Mouse (Mus musculus) cerebellum, postnatal 4 days (tissue): ENCODE measurements at regions not wholly inside any gene's neighbourhood (a gene's known extent, or its start where the extent isn't known, plus 50 kb on each side); places are given as distances from the start of the nearest gene placed in this dataset.

ENCODE experiments used
- DNase-seq, 2 experiments: peaks; one replicate each; pipeline ENCODE4 v3.0.0; 2022; ENCODE audit warnings: low spot score in 2 of 2, mixed read lengths in 1 of 2

DNA sequence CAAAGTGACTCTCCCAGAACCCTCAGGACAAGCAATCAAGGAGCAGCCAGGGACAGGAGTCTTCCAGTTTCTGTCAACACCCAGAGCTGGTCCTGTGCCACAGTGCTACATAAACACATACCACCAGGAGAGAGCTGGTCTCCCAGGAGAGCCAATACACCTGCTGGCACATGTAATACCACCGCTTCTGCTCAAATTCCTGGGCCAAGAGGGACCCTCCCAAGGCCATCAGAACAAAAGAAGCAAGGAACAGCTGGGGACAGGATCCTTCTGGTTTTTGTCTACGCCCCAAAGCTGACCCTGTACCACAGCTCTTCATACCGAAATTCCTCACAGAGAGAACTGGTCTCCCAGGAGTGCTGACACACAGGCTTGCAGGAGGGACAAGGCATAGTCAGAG lies 695.4 kb upstream of the Tbl1xr1 start:
- no peak for DNase-seq

DNA sequence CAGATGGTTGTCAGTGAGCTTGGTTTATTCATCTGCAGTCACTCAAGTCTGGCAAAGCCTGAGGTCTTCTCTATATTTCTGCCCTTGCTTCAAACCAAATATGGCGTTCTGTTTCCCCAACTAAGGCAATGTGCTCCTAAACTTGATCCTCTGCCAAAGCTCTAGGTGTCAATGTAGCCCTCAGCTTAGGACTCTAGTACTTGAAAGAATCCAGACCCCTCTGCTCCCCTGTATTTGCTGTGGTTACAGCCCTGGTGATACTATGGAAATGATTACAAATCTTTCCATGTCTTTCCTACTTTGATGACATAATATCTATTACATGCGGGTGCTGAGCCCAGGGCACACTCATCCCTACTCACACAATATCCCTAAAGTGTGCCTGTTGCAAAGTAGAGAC lies 672.9 kb upstream of the Tbl1xr1 start:
- no peak for DNase-seq

DNA sequence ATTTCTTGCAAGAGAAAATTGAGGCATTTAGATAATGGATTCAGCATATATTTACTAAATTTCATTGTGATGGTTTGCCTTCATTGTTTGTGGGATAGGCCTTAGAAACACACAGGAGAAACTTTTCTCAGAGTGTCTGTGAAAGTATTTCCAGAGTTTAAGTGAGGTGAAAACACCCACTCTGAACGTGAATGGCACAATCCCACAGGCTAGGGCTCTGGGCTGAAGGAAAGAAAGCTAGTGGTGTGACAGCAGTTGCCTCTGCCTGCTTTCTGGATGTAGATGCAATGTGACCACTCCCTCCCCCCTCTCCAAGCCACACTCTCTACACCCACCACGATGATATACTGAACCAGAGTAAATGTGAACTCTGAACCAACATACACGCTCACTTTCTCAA lies 672.4 kb upstream of the Tbl1xr1 start:
- DNase-seq = no peak

DNA sequence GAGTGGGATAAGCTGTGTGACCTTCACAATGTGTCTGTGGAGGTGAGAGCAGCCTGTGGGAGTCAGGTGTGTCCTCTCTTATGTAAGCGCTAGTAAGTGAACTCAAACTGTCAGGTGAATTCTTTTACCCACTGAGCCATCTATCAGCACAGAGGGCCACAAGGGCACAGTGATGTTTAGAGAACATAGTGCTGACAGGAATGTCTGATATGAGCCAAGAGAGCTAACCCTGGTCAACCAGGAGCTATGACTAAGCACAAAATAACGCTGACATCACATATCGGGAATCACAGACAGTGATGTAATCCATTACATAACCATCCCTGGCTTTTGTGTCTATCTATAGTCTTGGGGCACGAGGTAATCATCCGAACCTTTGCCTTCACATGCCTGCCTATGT lies 669.4 kb upstream of the Tbl1xr1 start:
- no peak for DNase-seq

DNA sequence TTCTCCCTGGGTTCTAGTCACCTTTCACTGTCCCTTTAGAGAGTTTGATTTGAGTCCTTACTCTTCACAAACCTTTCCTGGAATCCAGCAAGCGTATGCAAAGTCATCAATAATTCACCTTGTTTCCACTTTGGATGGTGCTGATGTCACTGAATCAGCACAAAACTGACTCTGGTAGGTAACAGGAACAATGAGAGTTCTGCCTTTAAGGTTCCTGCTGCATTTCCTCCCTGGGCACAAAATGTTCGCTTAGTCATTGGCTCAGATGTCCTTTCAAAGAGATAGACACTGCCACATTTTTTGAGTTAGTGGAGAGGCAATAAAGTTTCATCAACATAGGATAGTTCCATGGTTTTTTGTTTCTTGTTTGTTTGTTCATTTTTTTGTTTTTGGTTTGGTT lies 664.4 kb upstream of the Tbl1xr1 start:
- no peak for DNase-seq

DNA sequence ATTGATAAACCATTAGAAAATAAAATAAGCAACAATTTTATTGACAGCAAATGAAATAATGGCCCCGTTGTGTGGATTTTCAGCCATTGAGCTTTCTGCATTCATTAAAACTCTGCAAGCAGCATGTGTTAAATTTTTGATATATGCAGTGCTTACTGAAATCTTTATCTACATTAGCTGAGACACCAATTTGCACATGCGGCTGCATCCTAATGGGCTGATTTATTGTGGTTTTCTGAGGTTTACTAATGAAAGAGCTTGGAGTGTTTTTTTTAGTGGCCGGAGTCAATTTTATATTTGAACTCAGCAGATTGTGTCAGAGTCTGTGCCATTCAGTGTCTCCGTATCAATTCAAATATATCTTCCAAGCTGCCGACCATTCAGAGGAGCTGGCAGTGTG lies 653.3 kb upstream of the Tbl1xr1 start:
- no peak for DNase-seq

DNA sequence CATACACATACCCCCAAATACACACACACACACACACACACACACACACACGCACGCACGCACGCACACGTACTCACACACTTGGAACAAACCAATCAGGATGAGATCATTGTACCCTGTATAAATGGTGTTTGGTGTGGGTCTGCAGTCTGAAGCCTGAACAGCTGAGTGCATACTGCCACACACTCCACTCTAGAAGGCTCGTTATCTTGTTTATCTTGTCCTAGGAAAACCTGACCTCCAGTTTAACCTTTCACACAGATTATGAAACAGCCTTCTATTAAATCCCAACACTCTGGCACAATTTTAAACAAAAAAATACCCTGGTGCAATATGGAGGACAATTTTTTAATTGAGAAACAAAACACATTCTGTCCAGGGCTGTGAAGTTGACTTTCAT lies 649.9 kb upstream of the Tbl1xr1 start:
- DNase-seq = no peak

DNA sequence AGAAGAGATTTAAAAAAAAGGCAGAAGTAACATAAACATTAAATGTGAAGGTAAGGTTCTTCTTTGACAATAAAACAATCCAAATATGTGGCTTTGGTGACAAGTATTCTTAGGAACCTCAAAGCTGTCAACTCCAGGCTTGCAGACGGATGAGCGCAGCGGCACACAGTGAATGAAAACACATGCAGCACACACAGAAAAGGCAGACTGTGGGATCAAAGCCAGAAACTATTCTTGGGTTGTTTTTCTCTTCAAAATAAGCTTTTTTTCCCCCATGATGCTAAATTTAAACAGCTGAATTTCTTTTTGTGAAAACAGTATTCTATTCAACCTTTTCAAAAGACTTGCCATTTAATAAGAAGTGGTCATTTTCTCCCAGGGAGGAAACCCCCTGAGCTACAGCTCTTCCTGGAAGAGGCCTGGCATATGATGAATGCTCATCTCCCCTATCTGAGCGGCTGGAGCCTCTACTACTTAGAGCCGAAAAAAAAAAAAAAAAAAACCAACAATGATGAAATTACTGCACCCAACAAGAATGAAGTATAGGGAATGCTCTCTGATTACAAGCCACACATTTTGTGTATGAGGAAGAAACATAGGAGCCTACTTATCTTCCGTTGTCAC lies 648.9 kb upstream of the Tbl1xr1 start:
- DNase-seq = no peak

DNA sequence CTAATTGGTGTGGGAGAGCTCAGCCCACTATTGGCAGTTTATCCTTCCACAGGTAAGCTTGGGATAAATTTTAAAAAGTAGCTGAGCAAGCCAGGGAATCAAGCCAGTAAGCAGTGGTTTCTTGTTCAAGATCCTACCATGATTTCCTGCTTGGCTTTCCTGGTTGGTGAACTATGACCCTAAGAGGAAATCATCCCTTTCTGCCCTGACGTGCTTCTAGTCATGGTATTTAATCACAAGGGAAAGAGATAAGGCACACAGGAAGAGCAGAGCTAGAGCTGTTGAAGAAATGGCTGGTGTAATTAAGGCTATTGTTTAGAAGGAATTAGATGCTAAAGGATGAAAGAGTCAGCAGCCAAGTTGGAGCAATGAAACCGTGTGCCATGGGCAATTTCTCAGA lies 648.3 kb upstream of the Tbl1xr1 start:
- no peak for DNase-seq

DNA sequence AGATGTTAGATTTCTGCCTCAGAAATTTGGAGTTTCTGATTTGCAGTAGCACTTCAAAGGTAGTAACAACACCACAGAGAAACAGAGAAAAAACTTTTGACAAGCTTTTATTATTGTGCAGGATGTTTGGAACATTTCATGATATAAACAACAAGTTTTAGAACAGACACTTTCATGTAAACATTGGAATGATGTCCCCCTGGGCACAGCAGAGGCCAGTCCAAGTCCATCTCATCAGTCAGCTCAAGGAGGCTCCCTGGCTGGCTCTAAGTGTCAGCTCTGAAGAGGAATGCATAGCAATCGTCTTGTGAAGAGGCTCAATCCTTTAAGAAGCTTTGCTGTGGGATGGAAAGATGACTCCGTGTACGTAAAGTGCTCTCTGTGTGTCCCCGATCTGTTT lies 612.2 kb upstream of the Tbl1xr1 start:
- DNase-seq = no peak

DNA sequence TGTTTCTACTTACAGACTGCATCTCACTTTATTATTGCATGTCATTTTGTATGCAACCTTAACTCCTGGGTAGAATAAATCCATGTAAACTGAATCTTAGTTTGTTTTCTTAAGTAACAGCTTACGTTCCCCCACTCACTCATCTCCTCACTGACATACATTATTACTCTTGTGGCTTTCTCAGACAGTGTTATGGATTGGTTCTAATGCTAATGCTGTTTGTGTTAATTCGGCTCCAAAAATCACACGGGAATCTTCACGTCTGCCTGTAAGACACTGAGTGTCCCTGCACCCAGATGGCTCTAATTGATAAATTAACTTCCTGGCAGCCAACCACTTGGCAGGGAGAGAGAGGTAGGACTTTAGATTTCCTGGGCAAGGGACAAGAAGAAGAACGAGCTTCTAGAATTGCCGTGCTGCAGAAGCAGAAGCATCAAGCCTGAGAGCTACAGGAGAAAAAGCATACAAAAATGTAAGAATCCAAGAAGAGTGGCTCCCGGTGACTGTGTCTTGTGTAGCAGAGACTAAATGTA lies 610.3 kb upstream of the Tbl1xr1 start:
- peak in 1 of 2 experiments; percentile 49 for DNase-seq

DNA sequence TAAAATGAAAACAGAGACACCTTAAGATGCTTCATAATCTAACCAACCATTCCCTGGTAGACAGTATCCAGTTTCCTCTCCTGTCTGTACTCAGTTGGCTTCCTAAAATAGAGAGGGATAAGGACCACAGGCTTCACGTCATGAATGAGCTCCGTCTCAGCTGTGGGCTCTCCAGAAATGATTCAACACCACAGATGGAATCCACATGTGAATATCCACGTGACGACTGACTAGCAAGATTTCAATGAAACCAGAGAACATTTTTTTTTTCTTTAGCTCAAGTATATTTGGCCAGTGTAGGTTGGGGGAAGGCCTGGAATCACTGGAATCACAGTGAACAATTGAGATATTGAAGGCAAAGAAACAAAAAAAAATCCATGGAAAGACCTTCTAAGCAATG lies 599.1 kb upstream of the Tbl1xr1 start:
- DNase-seq = no peak

DNA sequence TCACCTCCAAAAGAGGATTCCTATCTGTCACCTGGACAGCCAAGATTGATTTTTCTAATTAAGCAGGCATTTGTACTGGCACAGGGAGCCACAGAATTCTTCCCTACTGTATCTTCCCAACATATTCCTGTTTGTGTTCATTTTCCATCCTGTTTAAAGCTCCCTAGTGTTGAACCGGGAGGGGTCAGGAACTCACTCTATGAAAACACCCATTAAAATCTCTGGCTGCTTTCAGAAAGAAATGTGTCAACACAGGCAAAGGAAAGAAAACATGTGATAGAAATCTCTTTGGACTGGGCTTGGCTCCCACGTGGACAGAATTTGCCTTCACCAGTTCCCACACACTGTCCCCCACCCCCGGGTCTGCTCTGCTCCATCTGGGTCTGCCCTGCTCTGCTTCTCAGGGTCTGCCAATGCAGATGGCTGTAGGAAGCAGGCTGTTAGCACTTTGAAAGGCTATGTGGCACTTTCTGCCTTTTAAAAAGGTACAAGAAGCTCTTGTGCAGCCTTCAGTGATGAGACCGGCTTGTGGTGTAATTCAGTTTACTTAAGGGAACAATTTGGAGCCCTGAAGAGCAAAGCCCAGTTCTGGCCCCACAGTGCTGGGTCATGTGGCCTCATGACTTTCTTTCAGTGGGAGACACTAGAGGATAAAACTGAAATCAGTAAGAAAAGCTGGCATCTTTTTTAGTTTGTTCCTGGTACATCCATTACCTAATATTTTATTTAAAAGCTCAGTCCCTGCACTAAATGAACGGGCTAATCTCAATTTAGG lies 597.2 kb upstream of the Tbl1xr1 start:
- DNase-seq = peak in 1 of 2 experiments; percentile 24

DNA sequence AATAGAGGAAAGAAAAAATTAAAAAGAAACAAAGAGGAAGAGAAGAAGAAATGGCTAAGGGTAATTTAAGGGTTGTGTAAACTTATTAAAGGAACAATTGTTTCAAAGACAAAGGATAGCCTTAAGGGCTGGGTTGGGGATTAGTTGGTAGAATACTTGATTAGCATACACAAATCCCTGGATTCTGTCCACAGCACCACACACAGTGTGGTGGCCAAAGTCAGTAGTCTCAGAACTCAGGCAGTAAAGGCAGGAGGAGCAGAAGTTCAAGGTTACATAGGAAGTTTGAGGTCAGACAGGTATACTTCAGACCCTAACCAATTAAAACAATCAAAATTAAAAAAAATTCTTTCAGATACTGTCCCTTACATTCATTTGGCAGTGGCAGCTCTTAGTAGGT lies 596.6 kb upstream of the Tbl1xr1 start:
- no peak for DNase-seq

DNA sequence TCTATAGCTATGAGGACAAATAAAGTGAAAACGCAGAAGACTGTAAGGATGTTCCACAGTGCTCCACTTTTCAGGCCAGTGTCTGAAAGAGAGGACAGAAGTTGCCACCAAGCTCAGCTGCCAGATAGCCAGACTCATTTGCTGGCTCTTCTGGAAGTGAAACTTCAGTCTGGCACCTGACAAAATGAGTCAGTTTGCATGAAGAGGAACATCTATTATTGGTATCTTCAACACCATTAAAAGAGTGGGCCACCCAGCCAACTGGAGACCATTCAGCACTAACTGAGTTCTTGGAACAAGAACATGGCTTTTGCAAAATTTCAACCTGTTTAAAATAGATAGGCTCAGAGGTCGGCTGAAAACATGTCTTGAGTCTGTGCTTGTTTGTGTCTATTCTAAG lies 592.4 kb upstream of the Tbl1xr1 start:
- DNase-seq = no peak

DNA sequence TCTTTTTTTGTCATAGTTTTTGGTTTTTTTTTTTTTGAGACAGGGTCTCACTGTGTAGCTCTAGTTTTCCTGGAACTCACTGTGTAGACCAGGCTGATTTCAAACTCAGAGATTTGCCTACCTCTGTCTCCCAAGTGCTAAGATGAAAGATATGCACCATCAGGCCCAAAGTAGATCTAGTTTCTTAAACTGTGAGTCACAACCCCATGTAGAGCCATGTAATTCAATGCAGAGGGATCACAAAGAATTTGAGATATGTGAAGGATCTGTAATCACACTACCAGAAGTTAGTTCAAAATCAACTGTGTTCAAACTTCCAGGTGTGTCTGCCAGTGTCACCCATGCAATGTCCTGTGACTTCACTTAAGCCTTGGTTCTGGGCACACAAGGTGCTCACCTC lies 591.0 kb upstream of the Tbl1xr1 start:
- DNase-seq = no peak

DNA sequence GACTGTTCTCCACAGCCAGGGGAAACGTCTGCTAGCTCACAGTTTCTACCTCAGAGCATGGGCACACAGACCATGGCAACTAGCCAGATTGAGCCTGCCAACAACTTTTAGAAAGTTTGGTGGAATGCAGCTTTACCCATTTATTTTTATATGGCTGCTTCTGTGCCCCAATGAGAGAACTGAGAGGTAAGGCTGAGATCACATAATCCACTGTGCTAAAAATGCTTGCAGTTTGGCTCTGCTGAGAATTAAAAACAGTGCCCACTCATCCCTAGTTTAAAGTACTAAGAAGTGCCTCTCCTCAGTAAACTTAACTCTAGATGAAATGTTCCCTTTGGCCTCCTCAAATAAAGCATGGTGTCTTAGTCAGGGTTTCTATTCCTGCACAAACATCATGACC lies 586.9 kb upstream of the Tbl1xr1 start:
- no peak for DNase-seq

DNA sequence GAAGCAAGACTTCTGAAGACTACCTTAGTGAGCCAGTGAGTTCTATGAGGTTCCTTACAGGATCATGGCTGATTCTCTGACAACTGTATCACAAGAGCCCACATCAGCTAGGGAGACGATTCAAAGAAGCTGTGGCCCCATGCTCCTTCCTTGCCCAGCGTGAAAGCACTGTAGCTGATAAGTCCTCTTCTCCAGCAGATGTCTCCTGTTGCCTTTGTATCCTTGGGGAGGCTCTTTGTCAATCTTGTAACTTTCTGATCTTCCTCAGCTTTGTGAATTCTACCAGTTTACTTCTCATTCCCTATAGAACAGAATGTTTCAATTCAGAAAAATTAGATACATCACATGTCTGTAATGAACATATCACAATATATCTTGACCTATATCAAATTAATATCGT lies 584.0 kb upstream of the Tbl1xr1 start:
- no peak for DNase-seq

DNA sequence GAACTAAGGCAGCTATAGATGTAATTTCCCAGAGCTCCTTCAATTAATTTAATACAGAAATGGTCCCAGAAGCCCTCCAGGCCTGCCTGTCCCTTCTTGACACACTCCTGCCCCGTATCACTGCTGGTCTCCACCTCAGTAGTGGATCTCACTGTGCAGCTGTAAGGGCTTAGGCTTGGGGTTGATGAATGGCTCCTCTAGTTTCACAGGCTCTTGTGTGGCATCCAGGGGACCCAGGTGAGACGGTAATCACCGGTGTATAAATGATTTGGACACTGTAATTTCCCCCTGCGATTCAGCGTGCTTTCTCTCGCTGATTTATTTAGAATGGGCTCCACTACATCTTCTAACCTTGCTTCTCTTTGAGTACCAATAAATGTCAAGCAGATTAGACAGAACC lies 583.1 kb upstream of the Tbl1xr1 start:
- no peak for DNase-seq

DNA sequence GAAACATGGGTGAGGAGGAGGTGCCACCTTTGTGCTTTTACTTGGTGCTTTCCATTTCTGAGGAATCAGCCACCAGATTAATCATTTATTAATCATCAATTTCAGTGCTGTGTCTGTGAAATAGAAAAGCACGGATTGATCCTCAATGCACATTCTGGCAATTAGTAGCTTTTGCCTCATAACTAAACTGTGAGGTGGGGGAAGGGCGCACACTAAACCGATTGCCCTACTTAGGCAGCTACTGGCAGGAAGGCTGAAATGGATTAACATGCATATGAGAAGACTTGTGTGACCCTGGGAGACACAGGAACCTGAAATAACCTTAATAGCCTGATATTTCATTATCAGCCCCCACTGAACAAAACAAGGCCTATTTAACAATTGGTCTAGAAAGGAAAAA lies 581.5 kb upstream of the Tbl1xr1 start:
- DNase-seq = no peak

DNA sequence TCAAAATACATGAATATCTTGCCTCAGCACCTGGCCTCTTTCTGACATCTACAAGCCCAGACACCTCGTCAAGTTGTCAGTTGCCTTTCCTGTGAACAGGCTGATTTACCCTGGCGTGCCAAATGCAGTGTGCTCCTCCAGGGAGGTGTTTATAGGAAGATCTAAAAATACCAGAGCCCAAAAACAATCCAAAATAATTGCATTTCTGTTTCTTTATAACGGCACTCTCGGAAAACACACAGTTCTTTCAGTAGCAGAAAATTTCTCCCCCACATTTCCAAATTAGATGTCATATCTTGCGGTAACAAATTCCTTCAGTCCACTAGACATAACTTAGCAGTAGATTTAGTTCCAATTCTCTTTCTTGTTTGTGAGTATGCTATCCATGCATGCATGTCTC lies 580.8 kb upstream of the Tbl1xr1 start:
- DNase-seq = no peak

DNA sequence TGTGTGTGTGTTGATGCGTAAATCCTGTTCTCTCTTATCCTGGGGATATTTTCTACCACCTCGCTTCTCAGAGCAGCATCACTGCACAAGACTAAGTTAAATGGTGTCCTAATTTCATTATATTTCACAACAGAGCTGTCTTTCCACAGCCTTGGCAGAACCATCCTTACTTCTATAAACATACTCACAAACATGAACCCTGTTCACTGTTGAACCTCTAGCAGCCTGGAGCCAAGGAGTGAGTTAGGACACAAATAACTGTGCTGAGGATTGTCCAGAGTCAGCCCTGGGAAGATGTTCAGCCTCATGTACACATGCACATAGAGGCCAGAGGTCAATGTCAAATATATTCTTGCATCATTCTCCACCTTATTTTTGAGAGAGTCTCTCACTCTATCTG lies 580.3 kb upstream of the Tbl1xr1 start:
- no peak for DNase-seq

DNA sequence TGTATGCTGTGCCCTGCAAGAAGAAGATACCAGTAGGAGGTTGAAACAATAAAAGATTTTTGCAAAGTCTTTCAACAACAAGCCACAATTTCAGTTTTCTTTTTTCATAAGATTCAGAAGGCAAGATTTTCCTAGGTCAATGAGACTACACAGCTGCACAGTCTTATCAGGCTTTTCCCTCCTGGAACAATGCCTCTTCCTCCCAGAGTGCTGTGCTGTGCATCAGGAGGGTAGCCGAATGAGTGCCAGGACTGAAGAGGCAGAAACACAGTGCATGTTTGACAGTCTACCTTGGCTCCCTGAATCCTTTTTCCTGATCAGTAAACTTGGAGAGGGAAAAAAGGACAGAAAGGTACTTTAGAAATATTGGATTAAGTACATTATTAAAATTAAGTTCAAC lies 579.4 kb upstream of the Tbl1xr1 start:
- no peak for DNase-seq

DNA sequence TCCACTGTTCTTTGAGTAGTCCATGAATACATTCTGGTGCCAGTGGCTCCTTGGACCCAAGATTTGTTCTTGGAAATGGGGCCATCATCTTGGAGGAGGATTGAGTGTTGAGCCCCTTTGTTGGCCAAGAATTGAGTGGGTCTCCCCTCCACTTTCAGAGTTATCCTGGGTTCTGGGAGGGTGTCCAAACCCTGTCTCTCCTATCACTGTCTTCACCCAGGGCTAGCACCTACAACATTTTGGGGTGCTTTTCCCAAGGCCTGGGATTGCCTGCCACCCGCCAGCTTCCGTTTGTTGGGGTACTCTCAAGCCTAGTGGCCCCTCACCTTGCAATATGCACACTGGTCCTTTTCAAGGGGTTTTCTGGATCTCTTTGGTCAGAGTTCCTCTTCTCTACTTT lies 568.8 kb upstream of the Tbl1xr1 start:
- DNase-seq = no peak
